Mouse (Mus musculus): ENCODE measurements around the gene Sumf2. TPM values are rescaled to one million over a fixed set of nuclear protein-coding genes. Genes with fewer than 3 reads are reported as not detected.
"Not testable (repeated sequence)": the region's sequence is repeated elsewhere in the genome, so short reads cannot be mapped to it uniquely, and the experiment has no call there.

Sumf2 gene
- 3.8 to 13.7 TPM (median 6.4 TPM) in 3 replicates for total RNA-seq (2017)

DNA sequence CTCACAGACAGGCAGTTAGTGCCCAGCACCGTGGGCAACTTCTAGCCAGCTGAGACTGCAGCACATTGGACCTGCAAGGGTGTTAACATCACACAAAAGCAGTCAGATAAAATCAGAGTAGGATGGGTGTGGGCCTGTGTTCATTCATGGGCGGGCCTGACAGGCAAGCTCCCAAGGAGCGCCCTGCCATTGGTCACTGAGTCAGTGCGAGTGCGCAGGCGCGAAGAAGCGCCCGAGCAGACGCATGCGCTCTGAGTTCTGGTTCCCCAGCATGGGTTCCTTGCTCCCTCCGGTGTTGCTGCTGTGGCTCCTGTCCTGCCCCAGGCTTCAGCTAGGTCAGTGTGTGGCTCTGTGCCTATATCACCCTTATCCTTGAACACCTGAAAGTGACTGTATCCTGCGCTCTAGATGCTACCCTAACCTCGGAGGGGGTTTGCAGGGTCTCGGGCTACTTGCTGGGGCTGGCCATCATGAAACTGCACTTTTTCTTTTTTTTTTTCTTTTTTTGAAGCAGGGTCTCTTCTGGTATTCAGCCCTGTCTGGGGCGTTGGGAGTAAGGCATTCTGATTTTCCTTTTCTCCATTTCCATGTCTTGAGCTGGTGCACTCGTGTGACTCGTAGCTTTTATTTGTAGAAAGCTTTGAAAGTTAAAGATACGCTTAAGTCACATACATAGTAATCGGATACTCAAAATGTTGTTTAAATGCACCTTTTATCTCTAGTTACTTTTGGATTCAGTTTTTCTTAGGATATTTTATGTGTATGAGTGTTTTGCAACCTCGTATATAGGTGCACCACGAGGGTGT is at the start of gene Sumf2:
Gene Sumf2, plus strand, starts transcription at position 235 of the 806 bp plus-strand sequence.
- peak; percentile 99 for ATAC-seq (replicated peaks; ENCODE audit: insufficient number of reproducible peaks, low FRiP score, low TSS enrichment, poor library complexity, severe bottlenecking)

- no peak for ATAC-seq (replicated peaks; ENCODE audit: insufficient number of reproducible peaks, low FRiP score, low TSS enrichment, poor library complexity, severe bottlenecking)
Measured at GRCm38 (mm10) chr5:129844848-129845247, 1.9 kb upstream of the Sumf2 start.

DNA sequence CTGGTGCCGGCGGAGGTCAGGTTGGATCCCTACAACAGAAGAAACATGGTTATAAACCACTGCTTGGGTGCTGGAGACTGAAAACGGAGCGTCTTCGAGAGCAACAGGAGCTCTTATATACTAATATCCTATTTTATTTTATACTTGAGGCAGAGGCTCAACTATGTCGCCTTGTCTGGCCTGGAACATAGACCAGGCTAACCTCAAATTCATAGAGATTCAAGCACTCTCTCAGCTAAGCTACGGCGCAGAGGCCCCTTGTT is 703 bp downstream of the Sumf2 start:
- no peak for ATAC-seq (replicated peaks; ENCODE audit: insufficient number of reproducible peaks, low FRiP score, low TSS enrichment, poor library complexity, severe bottlenecking)

DNA sequence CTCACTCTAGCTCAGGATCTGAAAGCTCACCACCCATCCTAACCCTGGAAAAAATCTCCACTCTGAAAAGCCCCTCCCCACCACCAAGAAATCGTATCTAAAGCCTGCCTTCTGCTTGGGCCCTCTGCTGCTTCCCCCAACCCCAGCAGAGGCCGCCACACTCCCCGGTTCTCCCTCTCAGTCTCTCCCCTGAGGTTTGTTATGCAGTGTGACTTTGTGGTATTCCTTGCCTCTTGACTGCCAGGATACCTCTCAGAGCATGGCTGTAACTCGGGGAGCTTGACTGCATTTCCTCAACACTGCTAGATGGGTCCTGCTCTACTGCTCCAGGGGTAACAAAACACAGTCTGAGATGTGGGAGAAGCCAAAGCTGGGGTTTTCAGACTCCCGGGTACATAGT is 8.4 kb downstream of the Sumf2 start:
- no peak for ATAC-seq (replicated peaks; ENCODE audit: insufficient number of reproducible peaks, low FRiP score, low TSS enrichment, poor library complexity, severe bottlenecking)

DNA sequence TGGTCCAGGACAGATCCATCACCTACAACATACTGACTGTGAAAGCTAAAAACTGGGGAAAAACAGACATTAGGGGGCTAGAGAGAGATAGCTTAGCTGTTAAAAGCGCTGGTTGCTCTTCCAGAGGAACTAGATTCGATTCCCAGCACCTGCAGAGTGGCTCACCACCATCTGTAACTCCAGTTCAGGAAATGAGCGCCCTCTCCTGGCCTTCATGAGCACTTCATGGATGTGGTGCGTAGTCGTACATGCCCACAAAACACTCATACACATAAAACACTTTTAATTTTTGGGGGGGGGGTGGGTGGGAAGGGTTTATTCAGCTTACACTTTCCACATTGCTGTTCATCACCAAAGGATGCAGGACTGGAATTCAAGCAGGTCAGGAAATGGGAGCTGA is 9.6 kb downstream of the Sumf2 start:
- ATAC-seq (replicated peaks; ENCODE audit: insufficient number of reproducible peaks, low FRiP score, low TSS enrichment, poor library complexity, severe bottlenecking) = no peak

- no peak for ATAC-seq (replicated peaks; ENCODE audit: insufficient number of reproducible peaks, low FRiP score, low TSS enrichment, poor library complexity, severe bottlenecking)
Measured at GRCm38 (mm10) chr5:129862325-129862724, 15.5 kb downstream of the Sumf2 start.

DNA sequence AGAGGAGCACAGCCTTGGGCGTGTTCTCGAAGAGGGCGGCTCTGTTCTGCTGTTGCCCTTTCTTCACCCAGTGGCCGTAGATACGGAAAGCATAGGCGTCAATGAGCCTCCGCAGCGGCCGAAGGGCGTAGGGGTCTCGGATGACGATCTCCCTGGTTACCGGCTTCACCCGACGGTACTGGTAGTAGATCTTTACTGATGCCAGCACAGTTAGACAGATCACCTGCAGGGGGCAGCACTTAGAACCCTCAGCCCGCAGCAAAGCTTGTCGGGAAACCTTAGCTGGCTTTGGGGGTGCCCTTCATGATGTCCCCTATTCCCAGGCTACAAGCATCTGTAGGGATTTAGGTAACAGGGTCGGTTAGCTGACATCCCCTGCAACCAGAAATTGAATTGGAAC is 17.7 kb downstream of the Sumf2 start:
- ATAC-seq (replicated peaks; ENCODE audit: insufficient number of reproducible peaks, low FRiP score, low TSS enrichment, poor library complexity, severe bottlenecking) = peak; percentile 35; the same call in 1 of the 2 replicates

DNA sequence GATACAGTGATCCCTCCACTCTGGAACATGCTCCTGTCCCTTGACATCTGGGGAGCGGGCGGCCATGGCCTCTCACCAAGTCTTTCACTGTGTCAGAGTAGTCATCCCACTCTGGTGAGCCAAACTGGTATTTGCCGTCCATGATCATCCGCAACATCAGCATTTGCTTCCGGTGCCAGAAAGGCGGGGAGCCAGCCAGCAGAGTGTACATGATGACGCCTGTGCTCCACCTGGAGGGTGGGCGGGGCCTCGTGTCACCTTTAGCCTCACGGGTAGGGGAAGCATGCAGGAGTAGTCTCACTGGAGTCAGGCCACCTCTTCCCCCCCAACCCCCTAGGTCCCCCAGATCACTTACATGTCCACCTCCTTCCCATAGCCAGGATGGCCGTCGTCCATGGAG is 19.1 kb downstream of the Sumf2 start:
- ATAC-seq (replicated peaks; ENCODE audit: insufficient number of reproducible peaks, low FRiP score, low TSS enrichment, poor library complexity, severe bottlenecking) = no peak

- no peak for ATAC-seq (replicated peaks; ENCODE audit: insufficient number of reproducible peaks, low FRiP score, low TSS enrichment, poor library complexity, severe bottlenecking)
Measured at GRCm38 (mm10) chr5:129869238-129869995, 22.6 kb downstream of the Sumf2 start.

DNA sequence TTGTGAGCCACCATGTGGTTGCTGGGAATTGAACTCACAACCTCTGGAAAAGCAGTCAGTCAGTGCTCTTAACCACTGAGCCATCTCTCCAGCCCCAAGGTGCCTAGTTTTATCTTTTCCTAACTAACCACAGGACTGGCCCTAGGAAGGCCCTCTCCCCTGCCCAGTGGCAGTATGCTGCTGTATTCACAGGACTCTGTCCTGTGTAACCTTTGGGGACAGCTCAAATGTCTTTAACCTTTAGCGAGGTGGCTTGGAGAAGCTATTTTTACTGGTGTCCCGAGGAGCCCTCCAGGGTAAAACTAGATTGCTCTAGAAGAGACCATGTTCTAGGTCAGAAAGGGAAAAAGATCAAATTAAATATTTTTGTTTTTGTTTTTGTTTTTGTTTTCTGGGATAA is 24.5 kb downstream of the Sumf2 start:
- ATAC-seq (replicated peaks; ENCODE audit: insufficient number of reproducible peaks, low FRiP score, low TSS enrichment, poor library complexity, severe bottlenecking) = no peak

GRCm38 (mm10) chr5:129873942-129874341 is 27.2 kb downstream of the Sumf2 start:
- no peak for ATAC-seq (replicated peaks; ENCODE audit: insufficient number of reproducible peaks, low FRiP score, low TSS enrichment, poor library complexity, severe bottlenecking)

GRCm38 (mm10) chr5:129875098-129875497 is 28.3 kb downstream of the Sumf2 start:
- no peak for ATAC-seq (replicated peaks; ENCODE audit: insufficient number of reproducible peaks, low FRiP score, low TSS enrichment, poor library complexity, severe bottlenecking)

GRCm38 (mm10) chr5:129877731-129878455 is 31.1 kb downstream of the Sumf2 start:
- no peak for ATAC-seq (replicated peaks; ENCODE audit: insufficient number of reproducible peaks, low FRiP score, low TSS enrichment, poor library complexity, severe bottlenecking)

DNA sequence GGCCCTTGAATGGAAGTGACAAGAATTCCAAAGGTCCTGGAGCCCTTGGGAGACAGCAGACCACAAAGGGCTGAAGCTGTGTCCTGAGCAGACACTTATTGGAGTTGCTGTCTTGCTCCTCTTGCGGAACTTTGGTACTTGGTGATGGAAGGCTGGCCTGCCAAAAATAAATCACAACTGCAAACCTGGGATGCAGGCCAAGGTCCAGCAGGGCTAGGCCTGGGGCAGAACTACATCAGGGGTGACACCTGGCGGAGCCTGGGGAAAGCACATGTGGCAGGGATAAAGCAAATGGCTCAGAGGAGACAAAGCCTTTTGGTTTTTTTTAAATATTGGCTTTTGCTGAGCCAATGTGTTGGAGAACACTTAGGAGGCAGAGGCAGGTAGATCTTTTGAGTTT is 32.2 kb downstream of the Sumf2 start:
- no peak for ATAC-seq (replicated peaks; ENCODE audit: insufficient number of reproducible peaks, low FRiP score, low TSS enrichment, poor library complexity, severe bottlenecking)

GRCm38 (mm10) chr5:129879888-129880287 is 33.1 kb downstream of the Sumf2 start:
- ATAC-seq (replicated peaks; ENCODE audit: insufficient number of reproducible peaks, low FRiP score, low TSS enrichment, poor library complexity, severe bottlenecking) = no peak

DNA sequence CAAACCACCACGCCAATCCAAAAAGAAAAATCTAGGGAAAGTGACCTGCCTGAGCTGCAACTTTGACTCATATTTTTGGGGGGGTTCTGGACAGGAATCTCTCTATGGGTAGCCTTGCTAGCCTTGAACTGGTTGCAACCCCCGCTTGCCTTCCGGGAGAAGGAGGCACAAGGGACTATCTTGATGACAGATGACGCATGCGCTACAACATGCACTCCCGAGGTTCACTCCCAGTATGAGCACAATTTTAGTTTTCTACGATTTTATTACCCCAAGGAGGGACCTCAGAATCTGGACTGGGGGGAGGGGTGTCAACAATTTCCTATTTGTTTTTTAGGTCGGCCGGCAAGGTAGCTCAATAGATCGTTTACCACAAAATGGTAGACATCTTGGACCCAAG is 39.5 kb downstream of the Sumf2 start:
- ATAC-seq (replicated peaks; ENCODE audit: insufficient number of reproducible peaks, low FRiP score, low TSS enrichment, poor library complexity, severe bottlenecking) = no peak

GRCm38 (mm10) chr5:129886911-129887636 is 40.3 kb downstream of the Sumf2 start, which contains the start of gene Chchd2:
Gene Chchd2 (minus strand): TSS chr5:129887470.
- ATAC-seq (replicated peaks; ENCODE audit: insufficient number of reproducible peaks, low FRiP score, low TSS enrichment, poor library complexity, severe bottlenecking) = peak; percentile 99

- ATAC-seq (replicated peaks; ENCODE audit: insufficient number of reproducible peaks, low FRiP score, low TSS enrichment, poor library complexity, severe bottlenecking) = not testable (repeated sequence)
Measured at GRCm38 (mm10) chr5:129890390-129890789, 43.6 kb downstream of the Sumf2 start.

All from monocyte, adult 5-6 weeks (primary cell).